Mouse (Mus musculus): ENCODE data around the gene Gm49450. TPM values are rescaled to one million over a fixed set of nuclear protein-coding genes. Genes with fewer than 3 reads are reported as not detected.
A peak's percentile ranks its signal among the peaks of the same experiment; 100 is the strongest.
"Not testable (repeated sequence)": the region's sequence is repeated elsewhere in the genome, so short reads cannot be mapped to it uniquely, and the experiment has no call there.

The Gm49450 gene
- total RNA-seq, 2 experiments from 2014 or later = not detected

GRCm38 (mm10) chr15:98985982-98986715 lies 32.8 kb upstream of the Gm49450 start:
- DNase-seq (ENCODE audit: low spot score in 2 of 2) = no peak

GRCm38 (mm10) chr15:98985240-98985981 lies 32.1 kb upstream of the Gm49450 start:
- peak; percentile 69 to 80 for DNase-seq (ENCODE audit: low spot score in 2 of 2)

GRCm38 (mm10) chr15:98984681-98985080 lies 31.3 kb upstream of the Gm49450 start:
- DNase-seq (ENCODE audit: low spot score in 2 of 2) = no peak

- DNase-seq (ENCODE audit: low spot score in 2 of 2) = no peak
Measured at GRCm38 (mm10) chr15:98983431-98984081, 30.2 kb upstream of the Gm49450 start.

- no peak for DNase-seq (ENCODE audit: low spot score in 2 of 2)
Measured at GRCm38 (mm10) chr15:98982100-98982499, 28.7 kb upstream of the Gm49450 start.

- DNase-seq (ENCODE audit: low spot score in 2 of 2) = no peak
Measured at GRCm38 (mm10) chr15:98980012-98980614, 26.8 kb upstream of the Gm49450 start.

- DNase-seq (ENCODE audit: low spot score in 2 of 2) = no peak
Measured at GRCm38 (mm10) chr15:98978409-98979172, 25.2 kb upstream of the Gm49450 start.

- DNase-seq (ENCODE audit: low spot score in 2 of 2) = peak; percentile 55 to 59
Measured at GRCm38 (mm10) chr15:98977759-98978408, 24.5 kb upstream of the Gm49450 start.

- DNase-seq (ENCODE audit: low spot score in 2 of 2) = no peak
Measured at GRCm38 (mm10) chr15:98976763-98977758, 23.7 kb upstream of the Gm49450 start.

GRCm38 (mm10) chr15:98973015-98973614 lies 19.8 kb upstream of the Gm49450 start:
- DNase-seq (ENCODE audit: low spot score in 2 of 2) = no peak

GRCm38 (mm10) chr15:98971576-98972320 lies 18.4 kb upstream of the Gm49450 start:
- not testable (repeated sequence) for DNase-seq (ENCODE audit: low spot score in 2 of 2)

- peak; percentile 46 to 49 for DNase-seq (ENCODE audit: low spot score in 2 of 2)
Measured at GRCm38 (mm10) chr15:98971111-98971510, 17.8 kb upstream of the Gm49450 start.

GRCm38 (mm10) chr15:98969372-98970101 lies 16.2 kb upstream of the Gm49450 start:
- no peak for DNase-seq (ENCODE audit: low spot score in 2 of 2)

GRCm38 (mm10) chr15:98968701-98969371 lies 15.5 kb upstream of the Gm49450 start:
- DNase-seq (ENCODE audit: low spot score in 2 of 2) = peak; percentile 59 to 60

GRCm38 (mm10) chr15:98959531-98959930 lies 6.2 kb upstream of the Gm49450 start:
- DNase-seq (ENCODE audit: low spot score in 2 of 2) = no peak

- no peak for DNase-seq (ENCODE audit: low spot score in 2 of 2)
Measured at GRCm38 (mm10) chr15:98958901-98959420, 5.6 kb upstream of the Gm49450 start.
